Mouse (Mus musculus): ENCODE measurements around the gene Akap4. TPM values are rescaled to one million over a fixed set of nuclear protein-coding genes. Genes with fewer than 3 reads are reported as not detected.

Akap4 gene
- total and polyA plus RNA-seq, 3 experiments: 0.27 TPM; not detected in 2

GRCm38 (mm10) chrX:7079820-7080429 lies 12.6 kb downstream of the Akap4 start:
- intact Hi-C loops (cut with DNase I): no loop called here
- Histone ChIP-seq H3K9ac (ENCODE audit: low read depth, low read length) (no peak overlapping the region), H3K4me1 (ENCODE audit: control insufficient read depth, insufficient read depth, low read length) (no peaks in the 10 kb centered on the region), H3K27ac (no peak overlapping the region), H3K27me3 (ENCODE audit: control insufficient read depth, insufficient read depth, low read length) (no peaks in the 10 kb centered on the region), H3K79me2 (replicated peaks; ENCODE audit: control insufficient read depth, insufficient read depth, low read length) (no peaks in the 10 kb centered on the region), H3K36me3 (ENCODE audit: control insufficient read depth, insufficient read depth, low read length) (no peaks in the 10 kb centered on the region), H3K4me3 (no peak overlapping the region)
- DNase-seq: no peak
- TF ChIP-seq EP300 (IDR thresholded peaks at IDR 0.05; ENCODE audit: insufficient read depth, low read depth, low read length) (no peak), CTCF (IDR thresholded peaks at IDR 0.05) (no peak), POLR2A (IDR thresholded peaks at IDR 0.05; ENCODE audit: insufficient read depth, low read depth, low read length) (no peak)
- WGBS: 37% methylated on average over 6 of the region's 6 CpGs

GRCm38 (mm10) chrX:7085878-7086277 lies 18.6 kb downstream of the Akap4 start:
- WGBS: 77% methylated on average over 1 of the region's 1 CpGs
- no peak overlapping the region for H3K9ac ChIP-seq (ENCODE audit: low read depth, low read length)
- no peak overlapping the region for H3K27ac ChIP-seq
- TF ChIP-seq POLR2A (IDR thresholded peaks at IDR 0.05; ENCODE audit: insufficient read depth, low read depth, low read length) (no peak), CTCF (IDR thresholded peaks at IDR 0.05) (no peak), EP300 (IDR thresholded peaks at IDR 0.05; ENCODE audit: insufficient read depth, low read depth, low read length) (no peak)
- H3K4me1 ChIP-seq (ENCODE audit: control insufficient read depth, insufficient read depth, low read length): no peaks in the 10 kb centered on the region
- no peaks in the 10 kb centered on the region for H3K79me2 ChIP-seq (replicated peaks; ENCODE audit: control insufficient read depth, insufficient read depth, low read length)
- intact Hi-C loops (cut with DNase I): no loop called here
- H3K36me3 ChIP-seq (ENCODE audit: control insufficient read depth, insufficient read depth, low read length): no peaks in the 10 kb centered on the region
- H3K4me3 ChIP-seq: no peak overlapping the region
- no peaks in the 10 kb centered on the region for H3K27me3 ChIP-seq (ENCODE audit: control insufficient read depth, insufficient read depth, low read length)
- no peak for DNase-seq

- no peak overlapping the region for H3K4me3 ChIP-seq
- no peak overlapping the region for H3K9ac ChIP-seq (ENCODE audit: low read depth, low read length)
- DNase-seq: no peak
- no peaks in the 10 kb centered on the region for H3K27me3 ChIP-seq (ENCODE audit: control insufficient read depth, insufficient read depth, low read length)
- H3K79me2 ChIP-seq (replicated peaks; ENCODE audit: control insufficient read depth, insufficient read depth, low read length): no peaks in the 10 kb centered on the region
- no peaks in the 10 kb centered on the region for H3K4me1 ChIP-seq (ENCODE audit: control insufficient read depth, insufficient read depth, low read length)
- no peak overlapping the region for H3K27ac ChIP-seq
- H3K36me3 ChIP-seq (ENCODE audit: control insufficient read depth, insufficient read depth, low read length): no peaks in the 10 kb centered on the region
- no peak for TF ChIP-seq POLR2A (IDR thresholded peaks at IDR 0.05; ENCODE audit: insufficient read depth, low read depth, low read length)
- no peak for TF ChIP-seq CTCF (IDR thresholded peaks at IDR 0.05)
- TF ChIP-seq EP300 (IDR thresholded peaks at IDR 0.05; ENCODE audit: insufficient read depth, low read depth, low read length): no peak
- intact Hi-C loops (cut with DNase I): no loop called here
Measured at GRCm38 (mm10) chrX:7090323-7090722, 23.0 kb downstream of the Akap4 start.

GRCm38 (mm10) chrX:7102280-7102679 lies 35.0 kb downstream of the Akap4 start:
- Histone ChIP-seq H3K36me3 (ENCODE audit: control insufficient read depth, insufficient read depth, low read length) (no peaks in the 10 kb centered on the region), H3K9ac (ENCODE audit: low read depth, low read length) (no peak overlapping the region), H3K27ac (no peak overlapping the region), H3K27me3 (ENCODE audit: control insufficient read depth, insufficient read depth, low read length) (no peaks in the 10 kb centered on the region), H3K4me1 (ENCODE audit: control insufficient read depth, insufficient read depth, low read length) (no peaks in the 10 kb centered on the region), H3K79me2 (replicated peaks; ENCODE audit: control insufficient read depth, insufficient read depth, low read length) (no peaks in the 10 kb centered on the region), H3K4me3 (no peak overlapping the region)
- intact Hi-C loops (cut with DNase I): no loop called here
- DNase-seq: no peak
- TF ChIP-seq CTCF (IDR thresholded peaks at IDR 0.05): peak; percentile 26
- TF ChIP-seq POLR2A (IDR thresholded peaks at IDR 0.05; ENCODE audit: insufficient read depth, low read depth, low read length): no peak
- no peak for TF ChIP-seq EP300 (IDR thresholded peaks at IDR 0.05; ENCODE audit: insufficient read depth, low read depth, low read length)

- Histone ChIP-seq H3K27ac (no peak overlapping the region), H3K4me3 (no peak overlapping the region), H3K4me1 (ENCODE audit: control insufficient read depth, insufficient read depth, low read length) (no peaks in the 10 kb centered on the region), H3K9ac (ENCODE audit: low read depth, low read length) (no peak overlapping the region), H3K79me2 (replicated peaks; ENCODE audit: control insufficient read depth, insufficient read depth, low read length) (no peaks in the 10 kb centered on the region), H3K36me3 (ENCODE audit: control insufficient read depth, insufficient read depth, low read length) (no peaks in the 10 kb centered on the region), H3K27me3 (ENCODE audit: control insufficient read depth, insufficient read depth, low read length) (no peaks in the 10 kb centered on the region)
- TF ChIP-seq CTCF (IDR thresholded peaks at IDR 0.05) (no peak), EP300 (IDR thresholded peaks at IDR 0.05; ENCODE audit: insufficient read depth, low read depth, low read length) (no peak), POLR2A (IDR thresholded peaks at IDR 0.05; ENCODE audit: insufficient read depth, low read depth, low read length) (no peak)
- 81% methylated on average over 3 of the region's 3 CpGs for WGBS
- DNase-seq: no peak
- intact Hi-C loops (cut with DNase I): no loop called here
Measured at GRCm38 (mm10) chrX:7114885-7115284, 47.6 kb downstream of the Akap4 start.

GRCm38 (mm10) chrX:7121618-7122280 lies 54.4 kb downstream of the Akap4 start:
- H3K4me3 ChIP-seq: no peak overlapping the region
- intact Hi-C loops (cut with DNase I): no loop called here
- H3K27me3 ChIP-seq (ENCODE audit: control insufficient read depth, insufficient read depth, low read length): no peaks in the 10 kb centered on the region
- TF ChIP-seq POLR2A (IDR thresholded peaks at IDR 0.05; ENCODE audit: insufficient read depth, low read depth, low read length): no peak
- no peak for TF ChIP-seq EP300 (IDR thresholded peaks at IDR 0.05; ENCODE audit: insufficient read depth, low read depth, low read length)
- TF ChIP-seq CTCF (IDR thresholded peaks at IDR 0.05): no peak
- H3K4me1 ChIP-seq (ENCODE audit: control insufficient read depth, insufficient read depth, low read length): no peaks in the 10 kb centered on the region
- WGBS: 76% methylated on average over 4 of the region's 4 CpGs
- H3K27ac ChIP-seq: no peak overlapping the region
- peak in 1 of 2 experiments; percentile 1 for DNase-seq
- no peak overlapping the region for H3K9ac ChIP-seq (ENCODE audit: low read depth, low read length)
- no peaks in the 10 kb centered on the region for H3K36me3 ChIP-seq (ENCODE audit: control insufficient read depth, insufficient read depth, low read length)
- H3K79me2 ChIP-seq (replicated peaks; ENCODE audit: control insufficient read depth, insufficient read depth, low read length): no peaks in the 10 kb centered on the region

Other genes with a start within 250 kb of the Akap4 start
- not detected for gene Ccnb3, start 25.9 kb upstream of the Akap4 start, total RNA-seq (2021)
- gene Ccnb3, start 25.9 kb upstream of the Akap4 start, polyA plus RNA-seq (2012; rRNA removed): not detected in 2 replicates

All from heart, adult 2 months (tissue).